Mouse (Mus musculus): ENCODE data around the gene Col27a1. TPM values are rescaled to one million over a fixed set of nuclear protein-coding genes. Genes with fewer than 3 reads are reported as not detected.

Col27a1 gene
- total and polyA plus RNA-seq, 2 experiments from 2014 or later = 0.56 to 5.3 TPM

DNA sequence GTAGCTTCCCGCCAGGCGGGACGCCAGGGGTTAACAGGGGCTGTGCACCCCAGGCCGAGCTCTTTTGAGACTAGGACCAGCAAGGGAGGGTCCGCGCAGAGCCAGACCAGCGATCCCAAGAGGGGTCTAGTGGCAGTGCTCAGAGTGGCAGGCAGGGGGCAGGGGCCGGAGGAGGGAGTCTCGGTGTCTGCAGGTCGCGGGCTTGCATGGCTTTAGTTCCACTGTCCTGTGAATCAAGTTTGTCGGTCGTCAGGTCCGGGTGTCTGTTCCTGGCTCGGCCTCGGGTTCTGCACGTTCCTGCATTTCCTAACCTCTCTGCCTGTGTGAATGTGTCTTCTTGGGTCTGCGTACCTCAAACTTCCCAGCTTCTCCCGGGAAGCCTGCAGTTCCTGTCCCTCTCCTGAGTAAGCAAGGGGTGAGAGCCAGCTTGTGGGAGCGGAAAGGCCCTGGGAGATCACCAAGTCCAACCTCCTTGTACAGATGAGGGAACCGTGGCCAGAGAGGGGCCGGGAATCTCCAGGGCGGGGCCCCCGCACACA lies 2.3 kb downstream of the Col27a1 start:
- WGBS = 2% methylated on average over 24 of the region's 24 CpGs
- Histone ChIP-seq H3K4me2 (ENCODE audit: low read depth) (peak overlapping the region; percentile 100), H3K27me3 (ENCODE audit: insufficient read depth, low read length) (peaks cover 44% of the 10 kb centered on the region), H3K9ac (peak overlapping the region; percentile 35; the same call in 1 of the 2 replicates), H3K9me3 (ENCODE audit: low read length) (no peaks in the 10 kb centered on the region), H3K4me1 (ENCODE audit: insufficient read depth) (peaks cover 6% of the 10 kb centered on the region; the same call in 1 of the 2 replicates), H3K36me3 (ENCODE audit: insufficient read depth) (no peaks in the 10 kb centered on the region), H3K27ac (ENCODE audit: low read depth, low read length) (no peak overlapping the region), H3K4me3 (ENCODE audit: low read depth, low read length) (peak overlapping the region; percentile 51)
- ATAC-seq = peak; percentile 50
- TF ChIP-seq CTCF (IDR thresholded peaks at IDR 0.05; ENCODE audit: low read depth) = peak; percentile 62
- DNase-seq = peak; percentile 36

DNA sequence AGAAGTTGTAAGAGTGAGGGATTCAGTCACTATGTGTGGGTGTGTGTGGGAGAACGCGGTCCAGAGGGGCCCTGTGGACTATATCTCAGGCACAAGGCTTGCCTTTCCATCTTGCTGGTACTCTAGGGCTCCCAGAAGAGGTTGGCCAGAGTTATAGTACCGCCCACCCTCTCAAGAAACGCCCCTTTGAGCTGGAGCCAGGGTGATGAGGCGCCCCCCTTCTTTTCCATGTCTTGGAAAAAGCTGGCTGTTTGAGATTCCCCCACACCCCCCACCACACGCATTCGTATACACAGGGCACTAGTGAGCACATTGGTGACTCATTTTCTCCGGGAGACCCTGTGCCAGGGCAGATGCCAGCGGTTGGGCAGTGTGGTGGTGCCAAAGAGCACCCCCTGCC lies 2.8 kb downstream of the Col27a1 start:
- 21% methylated on average over 9 of the region's 9 CpGs for WGBS
- no peak overlapping the region for H3K9ac ChIP-seq

DNA sequence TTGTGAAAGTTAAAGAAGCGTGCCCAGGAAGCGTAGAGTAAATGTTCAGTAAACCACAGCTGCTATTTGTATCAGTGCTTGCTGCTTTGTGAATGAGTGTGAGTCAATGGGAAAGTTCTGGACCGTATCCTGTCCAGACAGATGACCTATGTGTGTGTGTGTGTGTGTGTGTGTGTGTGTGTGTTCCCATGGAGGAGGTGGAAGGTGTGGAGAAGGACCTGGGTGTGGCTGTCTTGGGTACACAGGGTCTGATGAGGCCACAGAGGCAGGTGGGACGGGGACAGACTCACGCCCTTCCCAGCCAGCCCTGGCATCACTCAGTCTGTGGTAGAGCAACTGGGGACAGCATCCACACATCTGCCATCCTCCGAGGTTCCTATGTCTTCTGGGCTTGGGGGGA lies 3.7 kb downstream of the Col27a1 start:
- no peak overlapping the region for H3K27ac ChIP-seq (ENCODE audit: low read depth, low read length)
- no peak for ATAC-seq
- H3K4me3 ChIP-seq (ENCODE audit: low read depth, low read length) = no peak overlapping the region
- WGBS = 95% methylated on average over 6 of the region's 6 CpGs
- no peak for DNase-seq
- H3K4me2 ChIP-seq (ENCODE audit: low read depth) = no peak overlapping the region
- H3K27me3 ChIP-seq (ENCODE audit: insufficient read depth, low read length) = peaks cover 32% of the 10 kb centered on the region
- peaks cover 6% of the 10 kb centered on the region; the same call in 1 of the 2 replicates for H3K4me1 ChIP-seq (ENCODE audit: insufficient read depth)
- no peaks in the 10 kb centered on the region for H3K9me3 ChIP-seq (ENCODE audit: low read length)
- H3K9ac ChIP-seq = no peak overlapping the region
- no peak for TF ChIP-seq CTCF (IDR thresholded peaks at IDR 0.05; ENCODE audit: low read depth)
- no peaks in the 10 kb centered on the region for H3K36me3 ChIP-seq (ENCODE audit: insufficient read depth)

More for the DNA sequence above, 2.8 kb downstream of the Col27a1 start:
- Histone ChIP-seq H3K4me3 (ENCODE audit: low read depth, low read length) (no peak overlapping the region), H3K9me3 (ENCODE audit: low read length) (no peaks in the 10 kb centered on the region), H3K4me1 (ENCODE audit: insufficient read depth) (peaks cover 6% of the 10 kb centered on the region; the same call in 1 of the 2 replicates), H3K4me2 (ENCODE audit: low read depth) (peak overlapping the region; percentile 100), H3K36me3 (ENCODE audit: insufficient read depth) (no peaks in the 10 kb centered on the region), H3K27ac (ENCODE audit: low read depth, low read length) (no peak overlapping the region), H3K27me3 (ENCODE audit: insufficient read depth, low read length) (peaks cover 41% of the 10 kb centered on the region)
- ATAC-seq (no peak), DNase-seq (no peak)
- TF ChIP-seq CTCF (IDR thresholded peaks at IDR 0.05; ENCODE audit: low read depth) = no peak

DNA sequence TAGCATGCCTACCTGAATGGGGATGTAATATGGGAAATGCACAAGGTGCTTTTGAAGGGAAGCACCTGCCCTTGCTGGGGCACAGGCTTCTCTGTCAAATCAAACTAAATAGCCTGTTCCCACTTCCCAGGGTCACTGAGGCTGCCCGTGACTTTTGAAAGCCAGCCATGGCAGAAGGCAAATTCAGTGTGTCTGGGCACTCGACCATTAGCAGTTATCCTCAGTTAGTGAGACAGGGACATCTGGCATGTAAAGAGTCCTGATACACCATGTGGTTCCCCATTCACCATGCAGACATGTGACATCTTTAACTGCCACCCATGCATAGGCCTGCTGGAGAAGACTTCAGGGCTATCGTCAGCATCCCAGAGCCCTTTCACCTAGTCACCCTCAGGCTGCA lies 5.3 kb downstream of the Col27a1 start:
- Histone ChIP-seq H3K4me2 (ENCODE audit: low read depth) (no peak overlapping the region), H3K27me3 (ENCODE audit: insufficient read depth, low read length) (peaks cover 23% of the 10 kb centered on the region), H3K4me1 (ENCODE audit: insufficient read depth) (peaks cover 6% of the 10 kb centered on the region; the same call in 1 of the 2 replicates), H3K9me3 (ENCODE audit: low read length) (no peaks in the 10 kb centered on the region), H3K27ac (ENCODE audit: low read depth, low read length) (no peak overlapping the region), H3K4me3 (ENCODE audit: low read depth, low read length) (no peak overlapping the region), H3K36me3 (ENCODE audit: insufficient read depth) (no peaks in the 10 kb centered on the region), H3K9ac (no peak overlapping the region)
- WGBS = 66% methylated on average over 3 of the region's 3 CpGs
- DNase-seq (no peak), ATAC-seq (no peak)
- no peak for TF ChIP-seq CTCF (IDR thresholded peaks at IDR 0.05; ENCODE audit: low read depth)

DNA sequence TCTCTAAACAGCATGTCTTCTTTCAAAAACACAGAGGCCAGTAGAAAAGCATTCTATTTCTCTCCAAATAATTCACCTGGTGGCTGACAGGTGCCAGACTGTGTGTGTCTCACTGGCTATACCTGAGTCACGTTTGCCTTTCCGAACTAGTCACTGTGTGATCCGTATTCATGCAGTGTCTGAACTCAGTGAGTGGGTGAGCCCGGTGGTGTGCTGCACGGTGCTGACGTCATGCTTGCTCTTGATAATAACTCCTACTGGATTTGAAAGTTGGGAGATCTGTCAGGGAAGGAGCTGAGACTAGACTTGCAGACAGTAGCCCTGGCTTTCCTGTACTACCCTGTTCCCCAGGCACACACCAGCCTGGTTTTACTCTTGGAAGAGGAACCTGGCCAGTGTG lies 5.8 kb downstream of the Col27a1 start:
- ATAC-seq (no peak), DNase-seq (no peak)
- H3K27me3 ChIP-seq (ENCODE audit: insufficient read depth, low read length) = peaks cover 17% of the 10 kb centered on the region
- no peaks in the 10 kb centered on the region for H3K9me3 ChIP-seq (ENCODE audit: low read length)
- 85% methylated on average over 6 of the region's 6 CpGs for WGBS
- no peak overlapping the region for H3K4me2 ChIP-seq (ENCODE audit: low read depth)
- no peak overlapping the region for H3K9ac ChIP-seq
- H3K36me3 ChIP-seq (ENCODE audit: insufficient read depth) = no peaks in the 10 kb centered on the region
- H3K4me3 ChIP-seq (ENCODE audit: low read depth, low read length) = no peak overlapping the region
- no peak for TF ChIP-seq CTCF (IDR thresholded peaks at IDR 0.05; ENCODE audit: low read depth)
- H3K27ac ChIP-seq (ENCODE audit: low read depth, low read length) = no peak overlapping the region
- 0 out of 2 replicates have a peak, but pooled peaks cover 1% of the 10 kb centered on the region for H3K4me1 ChIP-seq (ENCODE audit: insufficient read depth)

DNA sequence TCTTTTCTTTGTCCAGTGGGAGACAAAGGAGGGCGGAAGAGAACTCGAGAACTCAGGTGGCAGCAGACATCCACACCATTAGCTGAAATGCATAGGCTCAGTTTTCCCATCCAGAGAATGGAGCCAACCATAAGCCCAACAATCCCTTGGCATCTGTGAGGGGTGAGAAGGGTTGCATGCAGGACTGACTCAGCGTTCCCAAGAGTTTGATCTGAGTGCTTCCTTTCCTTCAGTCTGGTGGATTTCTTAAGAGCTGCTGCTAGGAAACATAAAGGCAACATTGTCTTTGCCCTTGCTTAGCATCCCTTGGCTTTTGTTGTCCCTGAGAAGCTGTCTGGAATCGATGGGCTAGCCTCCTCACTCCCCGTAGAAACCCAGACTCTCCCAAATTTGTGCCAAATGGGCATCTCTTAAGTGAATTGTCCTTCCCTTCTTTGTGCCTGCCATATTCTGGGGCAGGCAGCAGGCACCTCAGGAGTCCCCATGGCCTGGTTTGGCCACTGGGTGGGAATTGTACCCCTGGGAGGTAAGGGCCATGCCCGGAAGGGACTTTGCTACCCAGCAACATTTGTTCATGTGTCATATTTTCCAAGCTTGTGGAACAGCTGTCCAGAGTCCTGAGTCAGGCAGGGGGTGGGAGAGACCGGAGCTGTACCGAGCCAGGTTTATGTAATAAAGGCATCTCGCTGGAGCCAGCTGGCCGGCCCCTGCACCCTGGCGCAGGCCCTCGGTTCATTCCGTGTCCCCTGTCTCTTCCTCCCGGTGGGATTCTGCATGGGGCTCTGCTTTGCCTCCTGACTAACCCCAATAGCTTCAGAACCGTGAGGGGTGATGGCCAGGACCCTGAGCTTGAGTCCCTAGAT lies 7.5 kb downstream of the Col27a1 start:
- H3K4me1 ChIP-seq (ENCODE audit: insufficient read depth) = peaks cover 3% of the 10 kb centered on the region; the same call in 1 of the 2 replicates
- no peak overlapping the region for H3K9ac ChIP-seq
- DNase-seq (no peak), ATAC-seq (no peak)
- no peak overlapping the region for H3K4me3 ChIP-seq (ENCODE audit: low read depth, low read length)
- 79% methylated on average over 15 of the region's 15 CpGs for WGBS
- no peaks in the 10 kb centered on the region for H3K36me3 ChIP-seq (ENCODE audit: insufficient read depth)
- no peaks in the 10 kb centered on the region for H3K9me3 ChIP-seq (ENCODE audit: low read length)
- H3K4me2 ChIP-seq (ENCODE audit: low read depth) = no peak overlapping the region
- no peak overlapping the region for H3K27ac ChIP-seq (ENCODE audit: low read depth, low read length)
- no peak for TF ChIP-seq CTCF (IDR thresholded peaks at IDR 0.05; ENCODE audit: low read depth)
- peaks cover 8% of the 10 kb centered on the region for H3K27me3 ChIP-seq (ENCODE audit: insufficient read depth, low read length)

DNA sequence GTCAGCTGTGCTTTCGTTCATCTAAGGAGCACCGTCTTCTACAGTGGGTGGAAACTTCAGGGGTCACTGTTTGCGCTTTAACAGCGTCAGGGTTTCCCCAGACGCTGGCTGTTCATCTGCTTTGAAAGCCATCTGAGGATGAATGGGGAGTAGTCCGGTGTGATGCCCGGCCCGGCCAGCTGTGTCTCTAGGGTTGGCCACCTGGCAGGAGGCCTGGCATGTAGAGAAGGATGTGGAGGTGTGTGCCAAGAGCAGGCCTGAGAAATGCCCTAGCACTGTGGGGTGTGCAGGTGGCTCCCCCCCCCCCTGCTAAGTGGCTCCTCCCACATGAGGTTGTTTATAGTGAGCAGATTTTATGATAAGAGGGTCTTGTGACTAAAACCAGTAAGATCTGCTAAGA lies 8.4 kb downstream of the Col27a1 start:
- WGBS = 55% methylated on average over 8 of the region's 8 CpGs
- no peak overlapping the region for H3K4me2 ChIP-seq (ENCODE audit: low read depth)

More for the DNA sequence above, 8.4 kb downstream of the Col27a1 start:
- Histone ChIP-seq H3K9me3 (ENCODE audit: low read length) (no peaks in the 10 kb centered on the region), H3K27ac (ENCODE audit: low read depth, low read length) (no peak overlapping the region), H3K9ac (no peak overlapping the region), H3K27me3 (ENCODE audit: insufficient read depth, low read length) (no peaks in the 10 kb centered on the region; the same call in 1 of the 2 replicates), H3K36me3 (ENCODE audit: insufficient read depth) (no peaks in the 10 kb centered on the region), H3K4me1 (ENCODE audit: insufficient read depth) (peaks cover 6% of the 10 kb centered on the region; the same call in 1 of the 2 replicates), H3K4me3 (ENCODE audit: low read depth, low read length) (no peak overlapping the region)
- DNase-seq = no peak
- no peak for ATAC-seq
- TF ChIP-seq CTCF (IDR thresholded peaks at IDR 0.05; ENCODE audit: low read depth) = no peak

Measured in forebrain, postnatal 0 days (tissue).